Mouse (Mus musculus) C2C12 (cell line): ENCODE data around the gene Acsf2.

ENCODE experiments used
- CTCF ChIP-seq: IDR thresholded peaks from one replicate; pipeline ENCODE4 v1.5.1; 2011; ENCODE audit not compliant: control insufficient read depth, insufficient read depth, insufficient read length
- MYOG ChIP-seq: IDR thresholded peaks from one replicate; pipeline ENCODE4 v1.6.1; 2011; ENCODE audit not compliant: control insufficient read depth, insufficient read length; ENCODE audit errors: extremely low read depth

DNA sequence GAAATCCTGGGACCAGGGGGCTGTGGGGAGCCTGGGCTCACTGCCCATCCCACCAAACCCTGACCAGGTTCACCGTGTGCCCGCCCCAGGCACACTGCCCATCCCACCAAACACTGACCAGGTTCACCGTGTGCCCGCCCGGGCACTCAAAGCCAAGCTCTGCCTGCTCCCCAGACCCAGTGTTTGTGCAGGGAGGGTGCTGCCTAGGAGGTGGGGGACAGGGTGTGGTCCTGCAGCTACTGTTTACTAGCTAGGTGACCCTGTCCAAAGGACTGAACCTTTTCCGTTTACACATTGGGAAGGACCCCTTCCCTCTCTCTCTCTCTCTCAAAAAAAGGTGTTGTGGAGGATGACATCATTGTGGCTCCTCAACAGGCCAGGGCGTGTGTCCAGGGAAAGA, 34.3 kb downstream of the Acsf2 start:
- TF ChIP-seq CTCF (no peak), MYOG (no peak)
